Mouse (Mus musculus): ENCODE data around the gene Tm9sf3. TPM values are rescaled to one million over a fixed set of nuclear protein-coding genes. Genes with fewer than 3 reads are reported as not detected.
A peak's percentile ranks its signal among the peaks of the same experiment; 100 is the strongest.

The Tm9sf3 gene
- polyA plus RNA-seq, 1 experiment, result 121 TPM

DNA sequence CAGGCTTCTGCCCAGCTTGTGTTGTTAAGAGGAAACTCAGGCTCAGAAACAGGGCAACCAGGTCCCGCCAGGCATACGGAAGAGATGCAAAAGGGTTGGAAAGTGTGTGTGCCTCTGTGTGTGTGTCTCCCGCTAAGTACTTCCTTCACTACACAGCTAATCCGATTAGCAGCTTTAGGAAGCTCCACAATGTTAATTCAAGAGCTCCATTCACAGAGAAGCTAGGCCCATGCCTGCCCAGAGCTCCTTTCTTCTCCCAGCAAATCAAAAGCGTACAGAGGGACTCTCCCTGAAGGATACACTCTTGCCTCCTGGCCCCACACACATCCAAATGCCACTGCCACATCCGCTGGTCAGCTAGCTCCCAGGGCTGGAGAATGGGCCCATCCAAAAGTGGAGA, 86.5 kb downstream of the Tm9sf3 start:
- Histone ChIP-seq H3K4me3 (ENCODE audit: low read depth, low read length) (no peak overlapping the region), H3K9me3 (replicated peaks; ENCODE audit: control insufficient read depth, insufficient read depth, low read length, poor library complexity, severe bottlenecking) (no peaks in the 10 kb centered on the region), H3K27ac (ENCODE audit: insufficient read depth, low read length) (no peak overlapping the region), H3K36me3 (ENCODE audit: control insufficient read depth, insufficient read depth, low read length, poor library complexity, severe bottlenecking) (no peaks in the 10 kb centered on the region), H3K9ac (ENCODE audit: low read depth, poor library complexity, severe bottlenecking) (no peak overlapping the region), H3K4me1 (ENCODE audit: control insufficient read depth, insufficient read depth, low read length) (no peaks in the 10 kb centered on the region), H3K27me3 (ENCODE audit: control insufficient read depth, insufficient read depth, low read length, poor library complexity, severe bottlenecking) (no peaks in the 10 kb centered on the region)
- TF ChIP-seq EP300 (IDR thresholded peaks at IDR 0.05; ENCODE audit: insufficient read depth, low read depth, low read length) (no peak), CTCF (IDR thresholded peaks at IDR 0.05; ENCODE audit: low read depth, low read length) (no peak), POLR2A (IDR thresholded peaks at IDR 0.05; ENCODE audit: insufficient read depth, low read length) (no peak)

DNA sequence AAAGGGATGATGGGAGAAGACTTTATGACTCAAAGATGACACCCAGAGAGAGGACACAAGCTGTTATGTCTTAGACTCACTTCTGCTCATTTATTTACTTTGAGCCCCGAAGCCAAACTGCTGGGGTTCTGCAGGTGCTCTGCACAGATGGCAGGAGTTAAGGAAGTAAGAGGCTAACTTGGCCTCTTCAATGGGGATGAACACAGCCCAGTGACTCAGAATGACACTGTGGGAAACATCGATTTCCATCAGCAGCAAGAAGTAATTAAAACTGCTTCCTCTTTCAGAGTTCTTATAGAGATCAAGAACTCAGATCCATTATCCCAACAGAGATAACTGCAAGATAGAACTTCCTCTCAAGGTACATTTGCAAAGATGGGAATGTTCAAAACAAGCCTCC, 86.9 kb downstream of the Tm9sf3 start:
- TF ChIP-seq EP300 (IDR thresholded peaks at IDR 0.05; ENCODE audit: insufficient read depth, low read depth, low read length) (no peak), CTCF (IDR thresholded peaks at IDR 0.05; ENCODE audit: low read depth, low read length) (no peak), POLR2A (IDR thresholded peaks at IDR 0.05; ENCODE audit: insufficient read depth, low read length) (no peak)
- Histone ChIP-seq H3K9ac (ENCODE audit: low read depth, poor library complexity, severe bottlenecking) (no peak overlapping the region), H3K9me3 (replicated peaks; ENCODE audit: control insufficient read depth, insufficient read depth, low read length, poor library complexity, severe bottlenecking) (no peaks in the 10 kb centered on the region)

DNA sequence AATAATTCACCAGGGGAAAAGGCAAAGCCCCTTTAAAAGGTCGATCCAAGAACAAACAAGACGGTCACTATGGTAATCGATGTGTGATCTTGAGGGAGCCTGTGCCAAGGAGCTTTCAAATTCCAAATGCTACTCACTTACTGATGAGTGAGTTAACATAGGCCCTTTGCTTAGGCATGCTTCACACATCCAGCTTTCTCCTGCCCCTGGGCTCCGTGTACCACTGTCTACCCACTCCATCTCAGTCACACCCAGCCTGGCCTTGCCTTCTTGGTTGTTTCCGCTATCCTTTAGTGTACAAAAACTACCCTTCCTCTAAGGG, 97.9 kb downstream of the Tm9sf3 start:
- no peak for TF ChIP-seq CTCF (IDR thresholded peaks at IDR 0.05; ENCODE audit: low read depth, low read length)
- no peak for TF ChIP-seq POLR2A (IDR thresholded peaks at IDR 0.05; ENCODE audit: insufficient read depth, low read length)
- TF ChIP-seq EP300 (IDR thresholded peaks at IDR 0.05; ENCODE audit: insufficient read depth, low read depth, low read length), result no peak
- Histone ChIP-seq H3K27me3 (ENCODE audit: control insufficient read depth, insufficient read depth, low read length, poor library complexity, severe bottlenecking) (no peaks in the 10 kb centered on the region), H3K9ac (ENCODE audit: low read depth, poor library complexity, severe bottlenecking) (no peak overlapping the region), H3K27ac (ENCODE audit: insufficient read depth, low read length) (no peak overlapping the region), H3K4me1 (ENCODE audit: control insufficient read depth, insufficient read depth, low read length) (no peaks in the 10 kb centered on the region), H3K9me3 (replicated peaks; ENCODE audit: control insufficient read depth, insufficient read depth, low read length, poor library complexity, severe bottlenecking) (no peaks in the 10 kb centered on the region), H3K36me3 (ENCODE audit: control insufficient read depth, insufficient read depth, low read length, poor library complexity, severe bottlenecking) (no peaks in the 10 kb centered on the region), H3K4me3 (ENCODE audit: low read depth, low read length) (no peak overlapping the region)

More for the DNA sequence above, 86.9 kb downstream of the Tm9sf3 start:
- Histone ChIP-seq H3K27me3 (ENCODE audit: control insufficient read depth, insufficient read depth, low read length, poor library complexity, severe bottlenecking) (no peaks in the 10 kb centered on the region), H3K36me3 (ENCODE audit: control insufficient read depth, insufficient read depth, low read length, poor library complexity, severe bottlenecking) (no peaks in the 10 kb centered on the region), H3K4me3 (ENCODE audit: low read depth, low read length) (no peak overlapping the region), H3K27ac (ENCODE audit: insufficient read depth, low read length) (no peak overlapping the region), H3K4me1 (ENCODE audit: control insufficient read depth, insufficient read depth, low read length) (no peaks in the 10 kb centered on the region)

DNA sequence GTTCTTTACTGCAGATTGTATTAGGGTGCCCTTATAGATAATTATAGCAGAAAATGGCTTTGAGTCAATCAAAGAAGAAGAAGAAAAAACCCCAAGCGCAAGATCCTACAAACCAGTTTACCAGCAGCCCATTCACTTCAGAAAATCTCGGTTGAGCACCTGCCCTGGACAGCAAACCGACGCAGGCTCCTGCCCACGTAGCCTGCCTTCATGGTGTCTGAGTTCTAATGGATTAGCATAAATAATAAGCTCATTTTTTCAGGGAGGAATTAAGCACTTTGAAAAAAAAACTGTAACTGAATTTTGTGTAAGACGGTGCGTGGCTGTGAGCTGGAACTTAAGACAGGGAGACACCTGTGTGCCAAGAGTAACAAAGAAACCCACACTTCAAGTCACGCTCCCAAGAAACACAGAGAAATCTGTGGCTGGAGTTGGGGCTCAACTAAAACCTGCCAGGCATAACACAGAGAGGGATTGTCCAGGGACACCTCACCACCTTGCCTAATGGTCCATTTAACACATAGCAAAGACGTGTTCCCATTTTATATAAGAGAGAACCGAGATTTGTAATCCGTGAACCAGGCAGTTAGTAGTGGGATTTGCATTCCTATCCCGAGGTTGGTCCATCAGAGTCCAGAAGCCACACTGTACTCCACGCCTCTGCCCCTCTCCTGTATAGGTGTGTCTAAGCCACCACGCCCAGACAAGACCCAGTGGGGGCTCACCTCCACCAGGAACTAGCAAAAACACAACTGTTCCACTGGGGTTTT, 98.5 kb downstream of the Tm9sf3 start:
- no peaks in the 10 kb centered on the region for H3K27me3 ChIP-seq (ENCODE audit: control insufficient read depth, insufficient read depth, low read length, poor library complexity, severe bottlenecking)
- no peak overlapping the region for H3K9ac ChIP-seq (ENCODE audit: low read depth, poor library complexity, severe bottlenecking)
- no peak overlapping the region for H3K27ac ChIP-seq (ENCODE audit: insufficient read depth, low read length)
- no peaks in the 10 kb centered on the region for H3K36me3 ChIP-seq (ENCODE audit: control insufficient read depth, insufficient read depth, low read length, poor library complexity, severe bottlenecking)
- H3K9me3 ChIP-seq (replicated peaks; ENCODE audit: control insufficient read depth, insufficient read depth, low read length, poor library complexity, severe bottlenecking), result no peaks in the 10 kb centered on the region
- H3K4me1 ChIP-seq (ENCODE audit: control insufficient read depth, insufficient read depth, low read length), result no peaks in the 10 kb centered on the region
- TF ChIP-seq EP300 (IDR thresholded peaks at IDR 0.05; ENCODE audit: insufficient read depth, low read depth, low read length), result no peak
- TF ChIP-seq CTCF (IDR thresholded peaks at IDR 0.05; ENCODE audit: low read depth, low read length), result no peak
- TF ChIP-seq POLR2A (IDR thresholded peaks at IDR 0.05; ENCODE audit: insufficient read depth, low read length), result no peak
- H3K4me3 ChIP-seq (ENCODE audit: low read depth, low read length), result no peak overlapping the region

DNA sequence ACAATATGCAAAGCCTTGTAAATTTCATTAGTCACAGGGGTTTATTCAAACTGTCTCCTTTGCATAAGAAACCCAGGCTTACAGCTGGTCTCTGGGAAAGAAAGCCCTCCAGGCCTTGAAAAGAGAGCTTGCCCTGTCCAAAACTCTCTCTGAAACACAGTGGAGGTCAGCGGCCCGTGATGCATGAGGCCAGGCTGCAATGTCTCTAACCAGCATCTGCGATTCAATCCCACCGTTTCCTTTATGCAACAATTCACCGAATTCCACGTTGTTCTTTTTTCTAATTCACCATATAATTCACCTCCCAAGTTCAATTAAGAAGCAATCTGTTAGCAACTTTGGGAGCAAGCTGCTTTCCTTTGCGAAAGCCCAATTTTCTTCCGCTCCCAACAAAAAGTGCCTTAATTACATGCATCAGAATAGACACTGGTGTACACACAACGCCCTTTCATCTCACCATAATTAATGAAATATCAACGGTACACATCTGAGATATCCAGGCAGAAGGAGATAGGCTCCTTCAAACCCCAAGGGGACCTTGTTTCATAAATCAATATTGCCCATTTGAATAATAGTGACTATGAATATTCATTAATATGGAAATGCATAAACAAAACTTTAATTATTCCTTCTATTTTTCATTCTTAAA, 99.2 kb downstream of the Tm9sf3 start:
- no peak overlapping the region for H3K9ac ChIP-seq (ENCODE audit: low read depth, poor library complexity, severe bottlenecking)
- TF ChIP-seq POLR2A (IDR thresholded peaks at IDR 0.05; ENCODE audit: insufficient read depth, low read length), result no peak
- peak; percentile 49; the same call in 1 of the 2 replicates for TF ChIP-seq EP300 (IDR thresholded peaks at IDR 0.05; ENCODE audit: insufficient read depth, low read depth, low read length)
- H3K9me3 ChIP-seq (replicated peaks; ENCODE audit: control insufficient read depth, insufficient read depth, low read length, poor library complexity, severe bottlenecking), result no peaks in the 10 kb centered on the region
- no peaks in the 10 kb centered on the region for H3K27me3 ChIP-seq (ENCODE audit: control insufficient read depth, insufficient read depth, low read length, poor library complexity, severe bottlenecking)
- no peaks in the 10 kb centered on the region for H3K4me1 ChIP-seq (ENCODE audit: control insufficient read depth, insufficient read depth, low read length)
- no peak overlapping the region for H3K27ac ChIP-seq (ENCODE audit: insufficient read depth, low read length)
- H3K36me3 ChIP-seq (ENCODE audit: control insufficient read depth, insufficient read depth, low read length, poor library complexity, severe bottlenecking), result no peaks in the 10 kb centered on the region
- no peak overlapping the region for H3K4me3 ChIP-seq (ENCODE audit: low read depth, low read length)

Other genes with a start within 250 kb of the Tm9sf3 start
- gene Dntt, start 234.7 kb downstream of the Tm9sf3 start, polyA plus RNA-seq (2011; ENCODE audit: insufficient read depth, insufficient read length, low read depth, missing spikeins), result not detected in 2 replicates
- gene Opalin, start 186.9 kb downstream of the Tm9sf3 start, polyA plus RNA-seq (2011; ENCODE audit: insufficient read depth, insufficient read length, low read depth, missing spikeins), result not detected in 2 replicates
- gene Tll2, start 57.2 kb downstream of the Tm9sf3 start, polyA plus RNA-seq (2011; ENCODE audit: insufficient read depth, insufficient read length, low read depth, missing spikeins), result not detected in 2 replicates
- gene Pik3ap1, start 121.1 kb upstream of the Tm9sf3 start, polyA plus RNA-seq (2011; ENCODE audit: insufficient read depth, insufficient read length, low read depth, missing spikeins), result 0.16 and 0.38 TPM in 2 replicates
- 13.4 and 15.6 TPM in 2 replicates for gene Lcor, start 218.6 kb upstream of the Tm9sf3 start, polyA plus RNA-seq (2011; ENCODE audit: insufficient read depth, insufficient read length, low read depth, missing spikeins)